Mouse (Mus musculus): ENCODE data around the gene Gucy2d. TPM values are rescaled to one million over a fixed set of nuclear protein-coding genes. Genes with fewer than 3 reads are reported as not detected.

The Gucy2d gene
- polyA plus RNA-seq, 1 experiment from 2014 or later: not detected

DNA sequence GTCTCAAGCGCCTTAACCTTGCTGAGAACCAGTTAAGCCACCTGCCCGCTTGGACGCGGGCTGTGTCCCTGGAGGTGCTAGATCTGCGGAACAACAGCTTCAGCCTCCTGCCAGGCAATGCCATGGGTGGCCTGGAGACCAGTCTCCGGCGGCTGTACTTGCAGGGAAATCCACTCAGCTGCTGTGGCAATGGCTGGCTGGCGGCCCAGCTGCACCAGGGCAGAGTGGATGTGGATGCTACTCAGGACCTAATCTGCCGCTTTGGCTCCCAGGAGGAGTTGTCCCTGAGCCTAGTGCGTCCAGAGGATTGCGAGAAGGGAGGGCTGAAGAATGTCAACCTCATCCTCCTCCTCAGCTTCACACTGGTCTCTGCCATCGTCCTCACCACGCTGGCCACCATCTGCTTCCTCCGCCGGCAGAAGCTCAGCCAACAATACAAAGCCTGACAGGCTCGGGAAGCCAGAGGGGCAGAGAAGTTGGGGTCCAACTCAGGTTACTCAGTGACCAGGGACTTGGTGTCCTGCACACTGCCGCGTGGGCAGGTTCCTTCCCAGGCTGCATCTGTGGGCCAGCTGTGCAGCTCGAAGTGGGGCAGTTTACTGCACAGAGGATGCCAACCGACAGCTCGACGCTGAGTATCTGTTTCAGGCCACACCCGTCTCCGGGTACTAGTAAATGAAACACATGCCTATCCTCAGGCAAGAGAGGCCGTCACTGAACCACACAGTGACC lies 59.5 kb downstream of the Gucy2d start:
- Histone ChIP-seq H3K27ac (ENCODE audit: low read length) (no peak overlapping the region), H3K4me2 (ENCODE audit: low read depth, low read length) (no peak overlapping the region), H3K36me3 (ENCODE audit: control insufficient read depth, insufficient read depth) (no peaks in the 10 kb centered on the region), H3K4me1 (ENCODE audit: control insufficient read depth, low read depth, low read length) (no peaks in the 10 kb centered on the region), H3K9ac (ENCODE audit: low read depth, low read length) (no peak overlapping the region), H3K27me3 (ENCODE audit: control insufficient read depth, insufficient read depth, low read depth, low read length) (no peaks in the 10 kb centered on the region), H3K9me3 (replicated peaks; ENCODE audit: control insufficient read depth, low read length) (no peaks in the 10 kb centered on the region), H3K4me3 (ENCODE audit: low read depth, low read length) (no peak overlapping the region)
- ATAC-seq (ENCODE audit: low read depth): no peak
- 58% methylated on average over 25 of the region's 25 CpGs for WGBS (ENCODE audit: insufficient replicate concordance)

DNA sequence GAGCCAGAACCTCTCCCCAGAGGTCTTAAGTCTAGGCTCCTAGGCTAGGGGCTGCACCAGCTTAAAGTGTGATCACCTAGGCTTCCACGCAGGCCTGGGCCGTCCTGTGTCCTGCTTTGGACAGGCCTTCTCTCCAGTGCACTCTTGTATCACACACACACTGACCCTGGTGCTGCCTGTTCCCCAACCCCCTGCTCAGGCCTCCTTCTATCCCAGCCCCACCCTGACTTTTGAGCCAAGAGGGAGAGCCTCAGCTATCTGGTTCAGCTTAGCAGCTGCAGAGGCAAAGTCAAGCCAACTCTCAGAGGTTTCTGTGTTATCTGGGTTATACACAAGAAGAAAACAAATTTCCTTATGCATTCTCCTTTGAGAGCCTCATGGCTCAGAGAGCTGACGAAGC lies 60.3 kb downstream of the Gucy2d start:
- H3K4me1 ChIP-seq (ENCODE audit: control insufficient read depth, low read depth, low read length): no peaks in the 10 kb centered on the region
- H3K9ac ChIP-seq (ENCODE audit: low read depth, low read length): no peak overlapping the region
- no peak overlapping the region for H3K4me2 ChIP-seq (ENCODE audit: low read depth, low read length)
- no peaks in the 10 kb centered on the region for H3K27me3 ChIP-seq (ENCODE audit: control insufficient read depth, insufficient read depth, low read depth, low read length)
- H3K27ac ChIP-seq (ENCODE audit: low read length): no peak overlapping the region
- H3K9me3 ChIP-seq (replicated peaks; ENCODE audit: control insufficient read depth, low read length): no peaks in the 10 kb centered on the region
- WGBS (ENCODE audit: insufficient replicate concordance): 53% methylated on average over 3 of the region's 3 CpGs
- no peak for ATAC-seq (ENCODE audit: low read depth)
- H3K4me3 ChIP-seq (ENCODE audit: low read depth, low read length): no peak overlapping the region
- no peaks in the 10 kb centered on the region for H3K36me3 ChIP-seq (ENCODE audit: control insufficient read depth, insufficient read depth)

DNA sequence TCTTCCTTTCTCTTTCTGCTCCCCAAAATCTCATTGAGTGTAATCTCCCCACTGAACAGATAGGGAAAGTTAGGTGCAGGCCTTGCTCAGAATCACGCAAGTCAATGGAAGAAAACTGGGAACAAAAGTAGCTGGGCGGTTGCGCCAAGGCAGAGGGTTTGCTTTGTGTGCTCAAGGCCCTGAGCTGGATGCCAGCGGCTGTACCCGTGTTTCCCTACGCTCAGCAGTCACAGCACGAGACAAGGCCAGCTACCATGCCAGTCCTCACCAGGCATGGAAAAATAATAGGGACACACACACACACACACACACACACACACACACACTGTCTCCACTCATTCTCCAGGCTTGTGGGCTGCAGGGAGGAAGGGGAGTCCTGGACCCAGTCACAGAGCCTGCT lies 60.9 kb downstream of the Gucy2d start:
- no peaks in the 10 kb centered on the region for H3K9me3 ChIP-seq (replicated peaks; ENCODE audit: control insufficient read depth, low read length)
- no peak overlapping the region for H3K27ac ChIP-seq (ENCODE audit: low read length)
- 81% methylated on average over 7 of the region's 7 CpGs for WGBS (ENCODE audit: insufficient replicate concordance)

DNA sequence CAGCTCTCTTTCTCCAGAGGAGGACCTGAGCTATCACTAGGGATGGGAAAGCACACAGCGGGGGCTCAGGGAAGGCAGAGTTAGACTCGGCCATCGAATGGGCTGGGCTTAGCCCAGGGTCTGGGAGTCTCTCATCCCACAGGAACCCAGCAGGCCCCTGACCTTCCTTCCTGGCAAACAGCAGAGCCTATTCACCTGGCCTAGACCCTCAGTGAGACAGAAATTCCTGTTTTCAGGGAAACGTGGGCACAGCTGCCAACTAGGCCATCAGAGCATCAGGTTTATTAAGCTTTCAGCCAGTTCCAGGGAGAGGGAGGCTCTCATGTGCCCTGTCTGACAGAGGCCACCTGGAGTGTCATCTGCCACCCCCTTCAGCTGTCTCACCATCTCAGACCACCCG lies 62.7 kb downstream of the Gucy2d start:
- Histone ChIP-seq H3K4me1 (ENCODE audit: control insufficient read depth, low read depth, low read length) (no peaks in the 10 kb centered on the region), H3K4me3 (ENCODE audit: low read depth, low read length) (no peak overlapping the region), H3K36me3 (ENCODE audit: control insufficient read depth, insufficient read depth) (no peaks in the 10 kb centered on the region), H3K4me2 (ENCODE audit: low read depth, low read length) (no peak overlapping the region), H3K9ac (ENCODE audit: low read depth, low read length) (no peak overlapping the region), H3K27ac (ENCODE audit: low read length) (no peak overlapping the region), H3K27me3 (ENCODE audit: control insufficient read depth, insufficient read depth, low read depth, low read length) (no peaks in the 10 kb centered on the region), H3K9me3 (replicated peaks; ENCODE audit: control insufficient read depth, low read length) (no peaks in the 10 kb centered on the region)
- ATAC-seq (ENCODE audit: low read depth): no peak
- WGBS (ENCODE audit: insufficient replicate concordance): 45% methylated on average over 5 of the region's 5 CpGs

More for the DNA sequence above, 60.9 kb downstream of the Gucy2d start:
- H3K36me3 ChIP-seq (ENCODE audit: control insufficient read depth, insufficient read depth): no peaks in the 10 kb centered on the region
- H3K27me3 ChIP-seq (ENCODE audit: control insufficient read depth, insufficient read depth, low read depth, low read length): no peaks in the 10 kb centered on the region
- H3K9ac ChIP-seq (ENCODE audit: low read depth, low read length): no peak overlapping the region
- ATAC-seq (ENCODE audit: low read depth): no peak
- H3K4me1 ChIP-seq (ENCODE audit: control insufficient read depth, low read depth, low read length): no peaks in the 10 kb centered on the region
- no peak overlapping the region for H3K4me2 ChIP-seq (ENCODE audit: low read depth, low read length)
- H3K4me3 ChIP-seq (ENCODE audit: low read depth, low read length): no peak overlapping the region

DNA sequence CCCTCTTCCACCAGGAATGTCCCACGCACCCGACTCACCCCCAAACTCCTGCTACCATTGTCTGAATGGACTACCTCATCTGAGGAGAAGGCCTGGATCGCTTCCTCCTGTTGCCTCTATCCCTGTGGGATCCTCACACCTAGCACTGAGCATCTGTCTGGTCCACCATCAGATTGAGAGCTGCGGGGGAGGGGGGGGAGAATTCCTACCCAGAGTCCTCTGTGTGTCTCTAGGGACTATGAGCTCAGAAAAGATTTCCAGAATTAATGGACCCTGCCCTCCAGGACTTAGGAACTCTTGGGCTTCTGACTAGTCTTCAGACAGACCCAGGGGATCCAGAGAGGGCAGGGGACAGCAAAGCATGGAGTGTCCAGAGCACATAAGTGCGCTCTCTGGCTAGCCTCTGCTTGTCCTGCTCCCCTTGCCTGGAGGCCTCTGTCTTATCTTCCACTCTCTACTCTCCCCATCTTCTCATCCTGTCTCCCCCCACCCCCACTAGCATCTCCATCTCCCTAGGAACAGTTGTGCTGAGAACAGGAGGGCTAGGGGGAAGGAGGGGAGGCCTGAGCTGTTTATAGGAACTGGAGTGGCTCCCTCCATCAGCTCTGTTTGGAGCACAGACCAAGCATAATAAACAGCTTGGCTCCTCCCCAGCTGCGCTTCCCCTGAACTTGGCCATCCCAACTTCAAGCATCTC lies 63.9 kb downstream of the Gucy2d start:
- Histone ChIP-seq H3K9me3 (replicated peaks; ENCODE audit: control insufficient read depth, low read length) (no peaks in the 10 kb centered on the region), H3K27me3 (ENCODE audit: control insufficient read depth, insufficient read depth, low read depth, low read length) (no peaks in the 10 kb centered on the region), H3K4me2 (ENCODE audit: low read depth, low read length) (no peak overlapping the region), H3K4me1 (ENCODE audit: control insufficient read depth, low read depth, low read length) (no peaks in the 10 kb centered on the region), H3K4me3 (ENCODE audit: low read depth, low read length) (no peak overlapping the region), H3K27ac (ENCODE audit: low read length) (no peak overlapping the region), H3K36me3 (ENCODE audit: control insufficient read depth, insufficient read depth) (no peaks in the 10 kb centered on the region), H3K9ac (ENCODE audit: low read depth, low read length) (no peak overlapping the region)
- 0 out of 2 replicates have a peak, but pooled peaks have one; percentile 5 for ATAC-seq (ENCODE audit: low read depth)
- WGBS (ENCODE audit: insufficient replicate concordance): 57% methylated on average over 6 of the region's 6 CpGs

DNA sequence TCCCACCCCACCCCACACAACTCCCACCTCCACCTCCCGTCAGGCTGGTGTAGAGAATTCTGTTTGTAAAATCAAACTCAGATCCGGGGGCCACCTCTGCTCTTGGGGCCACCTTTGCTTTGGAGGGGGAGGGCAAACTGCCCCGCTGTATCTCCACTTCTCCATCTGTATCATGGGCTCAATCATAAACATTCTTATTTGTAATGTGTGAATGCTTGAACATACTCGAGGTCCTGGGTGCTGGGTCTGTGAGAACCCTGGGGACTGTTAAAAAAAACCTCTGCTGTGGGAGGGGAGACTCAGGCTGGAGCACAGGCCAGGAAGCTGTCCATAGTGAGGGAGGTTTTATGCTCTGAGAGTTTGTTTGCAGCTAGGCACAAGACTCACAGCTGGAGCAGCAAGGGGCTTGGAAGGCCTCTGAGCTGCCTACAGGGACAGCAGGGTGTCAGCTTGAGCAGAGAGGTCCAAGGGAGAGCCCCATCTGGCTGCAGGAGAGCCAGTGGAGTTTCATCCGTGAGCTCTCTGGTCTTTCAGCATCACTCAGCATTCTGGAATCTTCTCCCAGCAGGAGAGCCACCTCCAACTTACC lies 64.6 kb downstream of the Gucy2d start:
- H3K27ac ChIP-seq (ENCODE audit: low read length): 0 out of 2 replicates have a peak overlapping the region, but pooled peaks have one; percentile 17
- no peak overlapping the region for H3K4me2 ChIP-seq (ENCODE audit: low read depth, low read length)
- H3K4me1 ChIP-seq (ENCODE audit: control insufficient read depth, low read depth, low read length): no peaks in the 10 kb centered on the region
- no peak overlapping the region for H3K9ac ChIP-seq (ENCODE audit: low read depth, low read length)
- no peak for ATAC-seq (ENCODE audit: low read depth)
- no peaks in the 10 kb centered on the region for H3K9me3 ChIP-seq (replicated peaks; ENCODE audit: control insufficient read depth, low read length)
- 39% methylated on average over 5 of the region's 5 CpGs for WGBS (ENCODE audit: insufficient replicate concordance)
- no peaks in the 10 kb centered on the region for H3K27me3 ChIP-seq (ENCODE audit: control insufficient read depth, insufficient read depth, low read depth, low read length)
- H3K36me3 ChIP-seq (ENCODE audit: control insufficient read depth, insufficient read depth): no peaks in the 10 kb centered on the region
- no peak overlapping the region for H3K4me3 ChIP-seq (ENCODE audit: low read depth, low read length)

DNA sequence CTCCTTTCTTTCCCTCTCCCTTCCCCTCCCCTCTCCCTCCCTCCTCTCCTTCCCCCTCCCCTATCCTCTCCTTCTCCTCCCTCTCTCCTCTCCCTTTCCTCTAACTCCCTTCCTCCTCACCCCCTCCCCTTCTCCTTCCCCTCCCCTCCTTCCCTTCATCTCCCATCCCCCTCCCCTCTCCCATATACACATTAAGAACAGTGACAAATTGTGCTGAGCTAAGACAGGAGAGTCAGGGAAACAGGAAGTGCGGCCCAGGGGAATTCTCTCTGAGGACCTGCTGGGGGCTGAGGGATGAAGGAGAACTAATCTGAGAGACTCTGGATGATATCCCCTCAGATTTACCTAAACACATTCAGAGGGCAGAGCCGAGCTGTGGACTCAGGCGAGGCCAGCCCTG lies 65.4 kb downstream of the Gucy2d start:
- H3K36me3 ChIP-seq (ENCODE audit: control insufficient read depth, insufficient read depth): no peaks in the 10 kb centered on the region
- no peak overlapping the region for H3K27ac ChIP-seq (ENCODE audit: low read length)
- no peak overlapping the region for H3K9ac ChIP-seq (ENCODE audit: low read depth, low read length)
- no peaks in the 10 kb centered on the region for H3K4me1 ChIP-seq (ENCODE audit: control insufficient read depth, low read depth, low read length)
- no peak overlapping the region for H3K4me3 ChIP-seq (ENCODE audit: low read depth, low read length)
- no peaks in the 10 kb centered on the region for H3K9me3 ChIP-seq (replicated peaks; ENCODE audit: control insufficient read depth, low read length)
- no peak overlapping the region for H3K4me2 ChIP-seq (ENCODE audit: low read depth, low read length)
- H3K27me3 ChIP-seq (ENCODE audit: control insufficient read depth, insufficient read depth, low read depth, low read length): no peaks in the 10 kb centered on the region
- WGBS (ENCODE audit: insufficient replicate concordance): 37% methylated on average over 3 of the region's 3 CpGs
- ATAC-seq (ENCODE audit: low read depth): no peak

DNA sequence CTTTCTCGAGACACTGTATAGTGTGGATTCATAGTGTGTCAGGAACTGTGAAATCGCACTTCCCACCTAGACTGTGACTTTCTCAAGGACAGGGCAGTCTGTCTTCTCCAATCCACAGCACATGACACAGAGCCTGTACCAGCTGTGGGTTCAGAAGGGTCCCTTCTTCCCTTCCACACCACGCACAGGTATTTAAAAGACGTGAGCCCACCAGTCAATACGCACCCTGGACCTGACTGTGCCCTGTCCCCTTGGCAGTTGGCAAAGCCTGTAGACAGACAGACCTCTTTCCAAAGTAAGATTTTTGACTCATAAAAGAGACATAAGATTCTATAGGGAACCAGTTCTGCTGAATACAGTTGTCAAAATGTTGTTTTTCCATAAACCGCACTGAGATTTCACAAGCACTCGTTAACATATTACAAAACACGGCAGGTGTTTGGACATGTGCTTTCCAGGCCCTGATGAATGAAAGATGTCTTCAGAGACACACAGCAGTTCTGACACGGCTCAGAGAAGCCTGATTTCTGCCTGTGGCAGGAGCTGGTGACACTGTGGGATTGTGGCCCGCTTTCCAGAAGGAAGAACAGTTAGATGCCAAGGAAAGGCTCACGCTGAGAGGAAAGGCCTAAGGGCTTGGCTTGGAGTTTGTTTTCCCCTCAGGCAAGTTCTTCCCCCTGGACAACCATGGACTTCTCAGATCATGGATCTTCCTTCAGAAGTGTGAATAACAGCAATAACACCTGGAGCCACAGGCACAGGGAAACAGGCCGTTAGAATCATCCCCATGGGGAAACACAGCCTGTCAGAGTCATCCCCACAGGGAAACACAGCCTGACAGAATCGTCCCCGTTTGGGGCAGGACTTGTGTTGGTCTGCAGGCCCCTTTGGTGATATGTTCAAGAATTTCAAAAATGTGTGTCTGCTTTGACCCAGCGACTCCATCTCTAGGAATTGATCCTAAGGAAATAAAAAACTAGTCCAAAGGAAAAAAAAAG lies 71.0 kb downstream of the Gucy2d start:
- Histone ChIP-seq H3K36me3 (ENCODE audit: control insufficient read depth, insufficient read depth) (no peaks in the 10 kb centered on the region), H3K4me2 (ENCODE audit: low read depth, low read length) (no peak overlapping the region), H3K27me3 (ENCODE audit: control insufficient read depth, insufficient read depth, low read depth, low read length) (no peaks in the 10 kb centered on the region), H3K4me3 (ENCODE audit: low read depth, low read length) (no peak overlapping the region), H3K9ac (ENCODE audit: low read depth, low read length) (no peak overlapping the region), H3K9me3 (replicated peaks; ENCODE audit: control insufficient read depth, low read length) (no peaks in the 10 kb centered on the region), H3K4me1 (ENCODE audit: control insufficient read depth, low read depth, low read length) (no peaks in the 10 kb centered on the region), H3K27ac (ENCODE audit: low read length) (0 out of 2 replicates have a peak overlapping the region, but pooled peaks have one; percentile 2)
- no peak for ATAC-seq (ENCODE audit: low read depth)
- WGBS (ENCODE audit: insufficient replicate concordance): 63% methylated on average over 15 of the region's 15 CpGs
